Mouse (Mus musculus): Measurements from ENCODE around the gene Ndufs4.

DNA sequence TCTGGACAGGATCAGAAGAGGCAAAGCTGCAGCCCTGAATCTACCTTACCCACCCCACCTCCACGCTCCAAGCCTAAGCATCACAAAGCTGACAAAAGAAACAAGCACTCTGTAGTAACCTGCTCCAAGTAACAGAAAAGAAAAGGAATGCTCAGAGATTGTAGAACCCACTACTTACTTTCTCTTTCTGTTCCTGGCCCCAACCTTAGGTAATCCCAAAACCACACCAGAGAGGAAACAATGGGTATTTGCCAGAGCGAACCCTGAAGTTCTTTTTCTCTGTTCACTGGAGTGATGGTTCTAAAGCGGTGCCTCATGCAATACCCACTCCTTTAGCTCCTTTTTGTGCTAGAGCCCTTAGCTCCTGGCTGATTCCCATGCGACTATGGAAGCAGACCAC, 11.5 kb downstream of the Ndufs4 start:
- TF ChIP-seq CTCF (IDR thresholded peaks at IDR 0.05; ENCODE audit: borderline replicate concordance, extremely low read depth, insufficient read depth, insufficient read length) (no peak), POLR2A (IDR thresholded peaks at IDR 0.05; ENCODE audit: borderline replicate concordance, extremely low read depth, insufficient read depth, insufficient read length, poor library complexity, severe bottlenecking) (no peak)
